21 mouse cellular contexts compared by ENCODE assay signal in genomic region chr8:26395061-26395460, GRCm38 (mm10).
DNase-seq lines count a peak whose midpoint lies in the region; ATAC-seq and TF ChIP-seq lines count a peak whose summit lies in the region.
"Had no signal": no experiment of that assay in that cellular context is flagged by ENCODE, and none has a peak within 500 bp of the region (broad histone marks: within the 10 kb centered on the region; RNA-seq: fewer than 3 reads in every experiment).

No protein-coding gene starts in this region.

- no peak for ATAC-seq in forebrain, postnatal 0 days
- ATAC-seq in forebrain, embryonic 11.5 days (replicated peaks; ENCODE audit: low FRiP score): no peak
- ATAC-seq: forebrain, embryonic 14.5 days had no signal

- DNase-seq in adrenal gland, adult (ENCODE audit: inconsistent age in 2 of 2, low spot score in 1 of 2): peak; percentile 9 to 45
- DNase-seq in adrenal gland, postnatal 10 days: no peak
- DNase-seq in forebrain, postnatal 0 days: no peak
- no peak for DNase-seq in forebrain, embryonic 11.5 days (ENCODE audit: low spot score)
- DNase-seq in layer of hippocampus, adult 2 months (ENCODE audit: low spot score in 2 of 2): no peak
- DNase-seq in layer of hippocampus, adult 9-11 months: no peak
- peak; percentile 20 for DNase-seq in limb, embryonic 10.5 days (ENCODE audit: low spot score)
- DNase-seq in ovary, postnatal 36 days (ENCODE audit: low spot score): no peak
- DNase-seq: cerebellum, postnatal 14 days; gastrocnemius, postnatal 10 days; heart, postnatal 36 days; kidney, adult 9 months; liver, embryonic 13.5 days; lung, adult 2 months; lung, postnatal 36 days; thymus, adult 2 months; thymus, postnatal 4 days had no signal

- H3K27me3 ChIP-seq in forebrain, postnatal 0 days (ENCODE audit: insufficient read depth, low read length): no peaks in the 10 kb centered on the region
- H3K27me3 ChIP-seq in forebrain, embryonic 11.5 days (ENCODE audit: control insufficient read depth, insufficient read depth, low read length): no peaks in the 10 kb centered on the region
- H3K27me3 ChIP-seq in limb, embryonic 10.5 days (ENCODE audit: low read depth, poor library complexity, severe bottlenecking): no peaks in the 10 kb centered on the region
- H3K27me3 ChIP-seq: embryonic facial prominence, embryonic 13.5 days; liver, embryonic 13.5 days; neural tube, embryonic 15.5 days had no signal

- H3K4me1 ChIP-seq in forebrain, postnatal 0 days (ENCODE audit: insufficient read depth): no peaks in the 10 kb centered on the region
- H3K4me1 ChIP-seq in forebrain, embryonic 11.5 days (replicated peaks; ENCODE audit: control insufficient read depth, insufficient read depth, low read length): no peaks in the 10 kb centered on the region
- no peaks in the 10 kb centered on the region for H3K4me1 ChIP-seq in limb, embryonic 10.5 days
- H3K4me1 ChIP-seq: embryonic facial prominence, embryonic 13.5 days; liver, embryonic 13.5 days had no signal

- H3K4me2 ChIP-seq in forebrain, postnatal 0 days (ENCODE audit: low read depth): no peak overlapping the region
- no peak overlapping the region for H3K4me2 ChIP-seq in forebrain, embryonic 11.5 days (ENCODE audit: low read depth, low read length, severe bottlenecking)
- H3K4me2 ChIP-seq: embryonic facial prominence, embryonic 13.5 days; hindbrain, embryonic 14.5 days; liver, embryonic 13.5 days; neural tube, embryonic 15.5 days had no signal

- H3K36me3 ChIP-seq in forebrain, postnatal 0 days (ENCODE audit: insufficient read depth): no peaks in the 10 kb centered on the region
- no peaks in the 10 kb centered on the region for H3K36me3 ChIP-seq in forebrain, embryonic 11.5 days (ENCODE audit: control insufficient read depth, insufficient read depth, low read length)
- H3K36me3 ChIP-seq in limb, embryonic 10.5 days: no peaks in the 10 kb centered on the region
- H3K36me3 ChIP-seq: embryonic facial prominence, embryonic 13.5 days; liver, embryonic 13.5 days; neural tube, embryonic 15.5 days had no signal

- TF ChIP-seq CTCF in forebrain, postnatal 0 days (IDR thresholded peaks at IDR 0.05; ENCODE audit: low read depth): 0 out of 2 replicates have a peak, but pooled peaks have one; percentile 35
- 0 out of 2 replicates have a peak, but pooled peaks have one; percentile 5 for TF ChIP-seq CTCF in layer of hippocampus, adult 2 months (conservative IDR thresholded peaks at IDR 0.05)

- H3K9ac ChIP-seq in forebrain, postnatal 0 days: no peak overlapping the region
- H3K9ac ChIP-seq in forebrain, embryonic 11.5 days (ENCODE audit: low read length): no peak overlapping the region
- H3K9ac ChIP-seq: embryonic facial prominence, embryonic 13.5 days; hindbrain, embryonic 14.5 days; liver, embryonic 13.5 days; neural tube, embryonic 15.5 days had no signal

- 83% methylated on average over 6 of the region's 6 CpGs for WGBS in forebrain, postnatal 0 days
- 89% methylated on average over 6 of the region's 6 CpGs for WGBS in forebrain, embryonic 11.5 days
- WGBS in limb, embryonic 10.5 days: 73% methylated on average over 6 of the region's 6 CpGs

- H3K9me3 ChIP-seq in forebrain, postnatal 0 days (ENCODE audit: low read length): no peaks in the 10 kb centered on the region
- H3K9me3 ChIP-seq in forebrain, embryonic 11.5 days (ENCODE audit: control insufficient read depth, low read length): no peaks in the 10 kb centered on the region
- no peaks in the 10 kb centered on the region for H3K9me3 ChIP-seq in limb, embryonic 10.5 days (replicated peaks)
- H3K9me3 ChIP-seq: embryonic facial prominence, embryonic 13.5 days; liver, embryonic 13.5 days; neural tube, embryonic 15.5 days had no signal

- H3K27ac ChIP-seq in forebrain, postnatal 0 days (ENCODE audit: low read depth, low read length): no peak overlapping the region
- no peak overlapping the region for H3K27ac ChIP-seq in forebrain, embryonic 11.5 days (ENCODE audit: low read depth, low read length)
- no peak overlapping the region for H3K27ac ChIP-seq in layer of hippocampus, adult 2 months
- H3K27ac ChIP-seq in limb, embryonic 10.5 days: no peak overlapping the region
- H3K27ac ChIP-seq: embryonic facial prominence, embryonic 13.5 days; hindbrain, embryonic 14.5 days; liver, embryonic 13.5 days; neural tube, embryonic 15.5 days had no signal

- no peak overlapping the region for H3K4me3 ChIP-seq in forebrain, postnatal 0 days (ENCODE audit: low read depth, low read length)
- H3K4me3 ChIP-seq in forebrain, embryonic 11.5 days (ENCODE audit: low read depth, low read length): no peak overlapping the region
- H3K4me3 ChIP-seq in layer of hippocampus, adult 2 months: no peak overlapping the region
- H3K4me3 ChIP-seq in limb, embryonic 10.5 days: no peak overlapping the region
- H3K4me3 ChIP-seq: embryonic facial prominence, embryonic 13.5 days; liver, embryonic 13.5 days; neural tube, embryonic 15.5 days had no signal

Comparison
In these comparisons a context has a peak if more than half of its experiments do, and no peak if none do; other contexts are left out.
1. DNase-seq: peak in adrenal gland, adult (2 of 2) and limb, embryonic 10.5 days (single experiment); none in adrenal gland, postnatal 10 days (single experiment), forebrain, postnatal 0 days (single experiment), forebrain, embryonic 11.5 days (single experiment), layer of hippocampus, adult 2 months (0 of 2), layer of hippocampus, adult 9-11 months (single experiment) and ovary, postnatal 36 days (single experiment).